Mouse (Mus musculus) left cerebral cortex, adult 8-10 months (tissue): ENCODE measurements around the gene Tmem79. TPM values are rescaled to one million over a fixed set of nuclear protein-coding genes. Genes with fewer than 3 reads are reported as not detected.
"Not testable (repeated sequence)": the region's sequence is repeated elsewhere in the genome, so short reads cannot be mapped to it uniquely, and the experiment has no call there.

ENCODE experiments used
- DNase-seq, 2 experiments: peaks; one replicate each; pipeline ENCODE4 v3.0.0; 2022; ENCODE audit warnings: low spot score in 2 of 2
- total RNA-seq, 4 experiments: library from RNA; stranded (reverse); gene quantifications; 2 replicates each; pipeline ENCODE4 v1.2.4; 2022

Gene Tmem79
- 1 to 10 TPM; 1.4 to 2.8 (median 1.8) TPM for total RNA-seq

DNA sequence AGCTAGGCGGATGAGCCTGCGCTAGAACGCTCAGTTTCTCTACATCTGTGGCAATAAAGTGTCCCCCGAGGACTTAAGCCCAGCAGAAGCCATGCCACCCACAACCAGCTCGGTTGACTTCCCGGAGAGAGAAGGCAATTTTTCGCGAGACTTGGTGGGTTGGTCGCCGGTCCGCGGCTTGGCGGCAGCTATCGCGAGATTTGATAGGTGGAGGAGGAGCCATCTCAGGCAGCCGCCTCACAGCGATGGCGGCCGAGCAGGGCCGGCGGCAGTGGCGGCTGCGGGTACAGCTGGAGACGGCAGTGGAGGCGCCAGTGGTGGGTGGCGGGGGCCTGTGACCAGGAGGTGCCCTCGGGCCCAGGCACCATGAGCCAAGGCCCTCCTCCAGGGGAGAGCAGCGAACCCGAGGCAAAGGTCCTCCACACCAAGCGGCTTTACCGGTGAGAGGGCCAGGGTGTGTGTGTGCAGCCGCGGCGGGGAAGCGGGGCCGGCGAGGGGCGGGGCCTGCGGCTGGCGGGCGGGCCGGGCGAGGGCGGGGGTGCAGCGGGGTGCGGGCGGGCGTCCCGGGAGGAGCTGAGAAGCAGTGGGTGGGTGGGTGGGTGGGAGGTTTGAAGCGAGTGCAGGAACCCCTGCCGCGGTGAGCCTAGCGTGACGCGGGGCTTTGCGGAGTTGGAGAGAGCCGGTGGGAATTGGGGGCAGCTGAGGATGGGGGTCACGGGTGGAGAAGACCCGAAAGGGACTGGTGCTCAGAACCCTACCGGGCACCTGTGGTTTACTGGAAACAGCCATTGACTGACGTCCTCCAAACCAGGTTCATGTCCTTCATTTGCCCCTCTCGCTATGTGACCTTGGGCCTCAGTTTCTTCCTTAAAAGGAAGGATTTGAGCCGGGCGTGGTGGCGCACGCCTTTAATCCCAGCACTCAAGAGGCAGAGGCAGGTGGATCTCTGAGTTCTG is at the start of gene Tmem79, which contains the start of gene Smg5:
Gene Tmem79 (minus strand): TSS at position 91 of the 956 bp plus-strand sequence.
Gene Smg5 (plus strand): TSS at position 203 of the 956 bp plus-strand sequence.
- DNase-seq: peak; percentile 93 to 94

DNA sequence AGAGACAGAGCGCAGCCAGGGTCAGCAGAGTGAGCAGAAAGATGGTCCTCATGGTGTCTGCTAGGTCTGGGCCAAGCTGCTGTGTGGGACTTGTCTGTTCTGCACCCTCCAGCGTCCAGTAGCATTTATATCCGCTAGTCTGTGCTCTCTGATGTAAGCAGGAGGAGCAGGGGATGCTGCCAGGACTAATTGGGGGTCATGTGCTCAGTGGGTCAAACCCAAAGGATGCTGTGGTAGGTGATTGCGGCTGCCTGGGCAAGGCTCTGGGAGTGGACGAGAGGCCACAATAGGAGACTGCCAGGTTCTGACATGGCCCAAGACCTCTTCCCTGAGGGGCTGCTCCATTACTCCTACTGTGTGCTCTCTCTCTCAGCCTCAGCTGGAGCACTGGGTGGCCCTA is 48.4 kb upstream of the Tmem79 start, which contains the start of gene Bglap:
Gene Bglap (minus strand): TSS at position 101 of the 400 bp plus-strand sequence.
- no peak for DNase-seq

DNA sequence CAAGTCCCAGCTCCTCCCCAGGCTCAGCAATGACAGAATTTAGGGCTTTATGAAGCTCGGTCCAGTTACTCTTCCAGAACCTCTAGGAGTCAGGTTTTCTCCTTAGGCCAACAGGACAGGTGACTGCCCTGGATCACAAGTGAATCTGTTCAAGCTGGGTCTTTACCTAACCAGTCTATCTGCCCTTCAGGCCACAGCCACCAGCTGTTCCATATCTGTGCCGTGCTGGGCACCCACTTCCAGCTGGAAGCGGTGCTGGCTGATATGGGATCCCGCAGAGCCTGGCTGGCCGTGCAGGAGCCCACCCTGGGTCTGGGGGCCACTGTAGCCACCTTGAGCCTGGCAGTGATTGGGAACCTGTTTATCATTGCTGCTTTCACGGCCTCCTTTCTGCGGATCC is 46.4 kb upstream of the Tmem79 start:
- not testable (repeated sequence) for DNase-seq

- not testable (repeated sequence) for DNase-seq
These were observed 45.7 kb upstream of the Tmem79 start for GRCm38 (mm10) chr3:88381389-88382315.

- not testable (repeated sequence) for DNase-seq
These were observed 42.7 kb upstream of the Tmem79 start, which contains the start of gene Bglap2 for GRCm38 (mm10) chr3:88378599-88378998. Gene Bglap2, minus strand, starts transcription at chr3:88378699.

DNA sequence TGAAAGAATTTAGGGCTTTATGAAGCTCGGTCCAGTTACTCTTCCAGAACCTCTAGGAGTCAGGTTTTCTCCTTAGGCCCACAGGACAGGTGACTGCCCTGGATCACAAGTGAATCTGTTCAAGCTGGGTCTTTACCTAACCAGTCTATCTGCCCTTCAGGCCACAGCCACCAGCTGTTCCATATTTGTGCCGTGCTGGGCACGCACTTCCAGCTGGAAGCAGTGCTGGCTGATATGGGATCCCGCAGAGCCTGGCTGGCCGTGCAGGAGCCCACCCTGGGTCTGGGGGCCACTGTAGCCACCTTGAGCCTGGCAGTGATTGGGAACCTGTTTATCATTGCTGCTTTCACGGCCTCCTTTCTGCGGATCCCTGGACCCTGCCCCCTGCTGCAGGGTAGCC is 40.7 kb upstream of the Tmem79 start:
- not testable (repeated sequence) for DNase-seq

DNA sequence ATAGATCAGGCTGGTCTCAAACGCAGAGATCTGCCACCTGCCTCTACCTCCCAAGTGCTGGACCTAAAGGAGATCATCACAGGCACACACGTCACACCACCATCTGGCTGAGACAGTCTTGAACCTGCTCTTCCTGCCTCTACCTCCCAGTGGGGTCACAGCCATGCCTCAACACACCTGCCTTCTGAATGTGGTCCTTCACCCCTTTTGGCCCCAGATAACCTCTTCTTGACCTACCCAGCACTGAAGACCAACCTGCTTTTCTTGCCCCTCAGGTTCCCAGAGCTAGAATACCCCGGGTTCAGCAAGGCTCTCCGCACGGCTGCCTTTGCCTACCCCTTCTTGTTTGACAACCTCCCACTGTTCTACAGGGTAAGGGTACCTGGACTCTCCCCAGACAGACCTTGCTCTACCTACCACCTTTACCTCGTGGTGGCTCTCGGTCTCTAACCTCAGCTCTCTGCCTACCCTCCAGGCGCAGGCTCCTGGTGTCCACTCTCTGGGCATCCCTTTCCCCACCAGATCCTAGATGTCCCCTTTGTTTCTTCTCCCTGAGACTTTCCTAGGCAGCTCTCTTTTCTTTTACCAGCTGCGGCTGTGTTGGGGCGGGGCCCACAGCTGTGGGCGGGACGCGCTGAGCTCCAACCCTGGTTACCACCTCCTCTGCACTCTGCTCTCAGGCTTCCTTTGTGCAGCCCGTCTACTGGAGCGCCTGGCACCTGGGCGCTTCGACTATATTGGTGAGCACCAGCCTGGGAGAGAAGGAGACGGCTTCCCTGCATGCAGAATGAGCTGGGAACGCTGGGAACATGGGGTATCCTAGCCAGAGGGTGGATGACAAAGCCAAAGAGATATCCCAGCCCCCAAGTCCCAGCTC is 40.0 kb upstream of the Tmem79 start:
- DNase-seq: not testable (repeated sequence)

- not testable (repeated sequence) for DNase-seq
These were observed 36.7 kb upstream of the Tmem79 start, which contains the start of gene Bglap3 for GRCm38 (mm10) chr3:88372643-88373042. Gene Bglap3, minus strand, starts transcription at chr3:88372743.

GRCm38 (mm10) chr3:88368511-88368910 is 32.6 kb upstream of the Tmem79 start:
- not testable (repeated sequence) for DNase-seq

DNA sequence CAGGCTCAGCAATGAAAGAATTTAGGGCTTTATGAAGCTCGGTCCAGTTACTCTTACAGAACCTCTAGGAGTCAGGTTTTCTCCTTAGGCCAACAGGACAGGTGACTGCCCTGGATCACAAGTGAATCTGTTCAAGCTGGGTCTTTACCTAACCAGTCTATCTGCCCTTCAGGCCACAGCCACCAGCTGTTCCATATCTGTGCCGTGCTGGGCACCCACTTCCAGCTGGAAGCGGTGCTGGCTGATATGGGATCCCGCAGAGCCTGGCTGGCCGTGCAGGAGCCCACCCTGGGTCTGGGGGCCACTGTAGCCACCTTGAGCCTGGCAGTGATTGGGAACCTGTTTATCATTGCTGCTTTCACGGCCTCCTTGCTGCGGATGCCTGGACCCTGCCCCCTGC is 31.6 kb upstream of the Tmem79 start:
- not testable (repeated sequence) for DNase-seq

DNA sequence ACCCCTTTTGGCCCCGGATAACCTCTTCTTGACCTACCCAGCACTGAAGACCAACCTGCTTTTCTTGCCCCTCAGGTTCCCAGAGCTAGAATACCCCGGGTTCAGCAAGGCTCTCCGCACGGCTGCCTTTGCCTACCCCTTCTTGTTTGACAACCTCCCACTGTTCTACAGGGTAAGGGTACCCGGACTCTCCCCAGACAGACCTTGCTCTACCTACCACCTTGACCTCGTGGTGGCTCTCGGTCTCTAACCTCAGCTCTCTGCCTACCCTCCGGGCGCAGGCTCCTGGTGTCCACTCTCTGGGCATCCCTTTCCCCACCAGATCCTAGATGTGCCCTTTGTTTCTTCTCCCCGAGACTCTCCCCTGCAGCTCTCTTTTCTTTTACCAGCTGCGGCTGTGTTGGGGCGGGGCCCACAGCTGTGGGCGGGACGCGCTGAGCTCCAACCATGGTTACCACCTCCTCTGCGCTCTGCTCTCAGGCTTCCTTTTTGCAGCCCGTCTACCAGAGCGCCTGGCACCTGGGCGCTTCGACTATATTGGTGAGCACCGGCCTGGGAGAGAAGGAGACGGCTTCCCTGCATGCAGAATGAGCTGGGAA is 31.0 kb upstream of the Tmem79 start:
- DNase-seq: peak; percentile 58 to 69

GRCm38 (mm10) chr3:88365705-88366361 is 29.9 kb upstream of the Tmem79 start:
- no peak for DNase-seq

- peak in 1 of 2 experiments; percentile 48 for DNase-seq
These were observed 28.4 kb upstream of the Tmem79 start, which contains the start of gene Paqr6 for GRCm38 (mm10) chr3:88364337-88364736. Gene Paqr6, plus strand, starts transcription at chr3:88364584.

DNA sequence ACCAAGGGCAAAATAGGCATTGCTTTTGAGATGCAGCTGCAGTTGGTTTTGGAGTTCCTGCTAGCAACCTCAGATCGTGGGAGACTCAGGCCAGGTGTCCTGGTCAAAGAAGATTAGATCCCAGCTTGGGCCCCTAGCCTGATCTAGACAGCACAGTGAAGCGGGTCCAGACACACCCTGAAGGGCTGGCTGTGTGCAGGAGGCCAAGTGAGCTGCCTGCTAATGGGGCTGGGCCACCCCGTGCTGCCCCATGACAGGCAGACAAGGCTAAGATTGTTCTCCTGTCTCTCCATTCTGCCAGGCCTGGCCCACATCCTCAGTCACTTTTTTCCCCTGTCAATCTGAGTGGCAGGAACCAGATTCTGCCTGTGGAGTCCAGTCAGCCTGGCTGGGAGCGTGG is 27.8 kb upstream of the Tmem79 start:
- DNase-seq: peak in 1 of 2 experiments; percentile 74

- peak in 1 of 2 experiments; percentile 36 for DNase-seq
These were observed 25.8 kb upstream of the Tmem79 start for GRCm38 (mm10) chr3:88361612-88362313.

GRCm38 (mm10) chr3:88361096-88361495 is 25.1 kb upstream of the Tmem79 start:
- no peak for DNase-seq

DNA sequence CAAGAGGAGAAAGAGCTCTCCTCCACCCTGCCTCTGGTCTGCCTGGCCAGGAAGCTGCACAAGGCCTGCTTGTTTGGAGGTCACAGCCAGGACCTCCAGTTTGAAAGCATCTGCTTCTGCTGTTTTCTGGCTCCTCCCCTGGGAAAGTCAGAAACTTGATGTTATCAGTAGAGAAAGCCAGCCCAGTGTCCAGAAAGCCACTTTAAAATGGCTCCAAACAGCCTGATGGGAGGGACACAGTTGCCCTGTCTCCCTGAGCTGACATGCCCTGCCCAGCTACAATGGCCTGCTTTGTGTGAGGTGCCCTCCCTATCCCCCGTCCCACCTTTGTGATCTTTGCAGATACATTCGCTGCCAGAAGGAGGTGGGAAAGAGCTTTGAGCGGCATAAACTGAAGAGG is 24.0 kb upstream of the Tmem79 start:
- no peak for DNase-seq

- no peak for DNase-seq
These were observed 23.6 kb upstream of the Tmem79 start for GRCm38 (mm10) chr3:88359584-88359983.
